ENCODE assay signal across 8 mouse cellular contexts in the genomic region with DNA sequence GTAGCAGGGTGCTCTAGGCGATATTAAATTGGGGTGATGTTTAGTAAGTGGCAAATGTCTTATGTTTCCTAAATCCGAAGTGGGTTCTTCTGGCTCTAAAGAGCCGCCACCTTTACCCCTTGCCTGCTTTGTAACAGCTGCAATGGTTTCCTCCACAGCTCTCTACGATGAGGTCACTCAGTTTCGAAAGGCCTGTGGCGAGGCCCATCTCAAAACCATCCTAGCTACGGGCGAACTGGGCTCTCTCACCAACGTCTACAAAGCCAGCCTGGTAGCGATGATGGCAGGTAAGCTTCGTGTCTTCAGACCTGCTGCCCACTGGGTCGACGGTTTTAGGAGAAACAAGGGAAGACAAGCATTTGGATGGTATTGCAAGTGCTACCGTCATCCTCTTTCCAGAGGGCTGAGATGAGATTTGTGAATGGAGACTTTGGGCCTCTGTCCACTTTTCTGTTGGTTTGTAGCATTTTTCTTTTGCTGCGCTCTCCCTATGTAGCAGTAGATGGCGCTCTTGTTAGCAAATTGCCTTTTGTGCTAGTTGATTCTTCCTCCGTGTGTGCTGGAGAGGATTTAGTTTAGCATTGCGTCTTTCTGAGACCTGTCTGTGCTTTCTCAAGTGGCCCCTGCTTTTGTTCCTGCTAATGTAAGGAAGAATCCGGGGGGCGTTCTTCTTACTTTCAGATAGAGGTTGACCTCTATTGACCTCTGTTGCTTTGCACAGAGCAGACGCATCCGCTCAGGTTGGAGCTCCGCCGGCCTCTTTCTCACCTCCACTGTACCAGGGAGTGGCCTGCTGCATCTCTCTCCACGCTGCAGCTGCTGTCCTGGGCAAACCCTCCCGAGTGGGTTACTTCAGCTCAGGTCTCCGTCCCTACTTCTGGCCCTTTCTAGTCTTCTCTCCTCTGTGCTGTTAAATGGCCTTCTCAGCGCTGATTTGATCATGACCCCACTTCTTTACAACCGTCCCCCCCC. TPM values are rescaled to one million over a fixed set of nuclear protein-coding genes. Genes with fewer than 3 reads are reported as not detected.
A peak's percentile ranks its signal among the peaks of the same experiment; 100 is the strongest.
DNase-seq lines count a peak whose midpoint lies in the region; ATAC-seq lines count a peak whose summit lies in the region.

No protein-coding gene starts in this region.

- no peak for ATAC-seq in monocyte, adult 5-6 weeks (replicated peaks; ENCODE audit: insufficient number of reproducible peaks, low FRiP score, low TSS enrichment, poor library complexity, severe bottlenecking)

- intact Hi-C loops in left cerebral cortex, postnatal 36 days (cut with DNase I) = loop anchor here (2.0 kb wide), 1 partner anchor 356 kb away; no protein-coding TSS in a partner anchor

- DNase-seq in layer of hippocampus, adult 11-12 months (ENCODE audit: low spot score) = peak; percentile 49
- DNase-seq in layer of hippocampus, postnatal 36 days = no peak
- DNase-seq in brain, adult 2 months (ENCODE audit: low read depth, low spot score) = peak; percentile 66
- peak; percentile 33 to 53 for DNase-seq in frontal cortex, postnatal 36 days (ENCODE audit: low spot score in 2 of 2)
- peak; percentile 19 to 29 for DNase-seq in left cerebral cortex, postnatal 36 days (ENCODE audit: low spot score in 2 of 2)
- DNase-seq in right cerebral cortex, postnatal 14 days = peak; percentile 17
- no peak for DNase-seq in ovary, postnatal 10 days (ENCODE audit: low spot score)

RNA-seq across cellular contexts. Expression of gene Dera, which starts 42.5 kb away (rescaled TPM):
- 1 to 10 TPM; 5.5 to 5.6 TPM for total RNA-seq in layer of hippocampus, postnatal 36 days (2021)
- total RNA-seq in left cerebral cortex, postnatal 36 days (2021) = 1 to 10 TPM; 3.6 to 4.4 TPM
- total RNA-seq in monocyte, adult 5-6 weeks (2017) = 28.7 to 54.5 TPM (median 37.0 TPM) in 3 replicates

Comparison
In these comparisons a context has a peak if more than half of its experiments do, and no peak if none do; other contexts are left out.
1. DNase-seq: peak in layer of hippocampus, adult 11-12 months (single experiment), brain, adult 2 months (single experiment), frontal cortex, postnatal 36 days (2 of 2), left cerebral cortex, postnatal 36 days (2 of 2) and right cerebral cortex, postnatal 14 days (single experiment); none in layer of hippocampus, postnatal 36 days (0 of 2) and ovary, postnatal 10 days (single experiment).